Mouse (Mus musculus) large intestine, adult 2 months (tissue): ENCODE results near the gene Avil. TPM values are rescaled to one million over a fixed set of nuclear protein-coding genes. Genes with fewer than 3 reads are reported as not detected.

Experiments
- DNase-seq: peaks from one replicate; pipeline ENCODE4 v3.0.0-alpha.2; 2012; ENCODE audit warnings: low read depth, low spot score
- WGBS: fragments of 180-500 bp; shearing (Covaris S2); methylation state at CpG from one replicate; pipeline ENCODE4 v1.1.7; 2018; 5-methylcytosine and 5-hydroxymethylcytosine counted together
- polyA plus RNA-seq: library from polyadenylated mRNA; depleted of rRNA; stranded (reverse); fragments of >200 nt; gene quantifications from 2 replicates; pipeline ENCODE4 v1.2.3, GENCODE M21; 2012

The Avil gene
- polyA plus RNA-seq, 1 experiment: 1.5 TPM

DNA sequence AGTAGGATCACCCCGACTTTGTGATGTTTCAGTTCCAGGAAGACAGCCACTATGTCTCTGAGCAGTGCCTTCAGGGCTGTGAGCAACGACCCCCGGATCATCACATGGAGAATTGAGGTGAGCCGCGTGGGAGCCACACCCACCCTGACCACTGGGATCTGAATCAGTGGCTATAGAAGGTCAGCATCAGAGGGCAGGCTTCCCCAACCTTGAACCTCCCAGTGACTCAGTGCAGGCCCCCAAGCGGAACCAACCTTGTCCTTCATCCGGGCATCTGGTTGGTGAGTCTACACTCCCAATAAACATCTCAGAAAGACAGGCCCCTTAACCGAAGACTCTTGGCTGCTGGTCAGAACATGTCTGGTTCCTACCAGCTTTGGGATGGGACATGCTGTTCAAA is 2.8 kb downstream of the Avil start:
- DNase-seq: no peak
- WGBS: 74% methylated on average over 8 of the region's 8 CpGs

DNA sequence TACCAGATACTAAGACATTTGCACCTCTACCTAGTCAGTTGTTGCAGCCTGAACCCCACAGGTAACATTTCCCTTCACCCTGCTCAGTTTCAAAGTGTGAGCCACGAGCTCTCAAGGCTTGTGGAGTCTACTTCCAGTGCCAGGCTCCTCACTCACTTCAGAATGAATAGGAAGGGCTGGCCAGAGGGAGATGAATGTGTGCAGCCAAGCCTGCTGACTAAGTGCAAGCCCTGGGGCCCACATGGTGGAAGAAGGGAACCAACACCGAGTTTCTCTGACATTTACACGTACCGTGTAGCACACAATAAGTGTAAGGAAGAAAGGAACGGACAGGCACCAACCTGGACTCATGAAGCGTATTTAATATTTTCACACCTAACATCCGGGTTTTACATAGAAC is 3.3 kb downstream of the Avil start:
- DNase-seq: no peak
- 74% methylated on average over 7 of the region's 7 CpGs for WGBS

DNA sequence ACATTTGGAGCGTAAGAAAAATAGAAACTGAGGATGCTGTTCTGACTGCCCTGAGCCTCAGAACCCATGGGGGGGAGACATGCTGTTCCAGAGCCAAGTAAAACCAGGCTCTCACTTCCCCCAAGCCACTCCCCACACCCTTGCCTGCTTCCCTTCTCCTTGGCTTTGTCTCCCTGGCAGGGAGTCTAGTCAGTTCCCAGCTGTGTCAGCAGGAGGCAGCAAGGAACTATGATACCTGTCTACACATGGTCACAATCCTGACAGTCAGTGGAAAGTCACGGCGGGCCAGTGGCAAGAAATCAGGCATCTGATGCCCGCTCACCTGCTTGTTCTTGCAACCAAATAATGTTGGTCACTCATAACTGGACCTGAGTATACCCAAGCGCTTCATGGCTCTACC is 16.0 kb downstream of the Avil start:
- 54% methylated on average over 5 of the region's 5 CpGs for whole genome bisulfite sequencing
- no peak for DNase-seq

DNA sequence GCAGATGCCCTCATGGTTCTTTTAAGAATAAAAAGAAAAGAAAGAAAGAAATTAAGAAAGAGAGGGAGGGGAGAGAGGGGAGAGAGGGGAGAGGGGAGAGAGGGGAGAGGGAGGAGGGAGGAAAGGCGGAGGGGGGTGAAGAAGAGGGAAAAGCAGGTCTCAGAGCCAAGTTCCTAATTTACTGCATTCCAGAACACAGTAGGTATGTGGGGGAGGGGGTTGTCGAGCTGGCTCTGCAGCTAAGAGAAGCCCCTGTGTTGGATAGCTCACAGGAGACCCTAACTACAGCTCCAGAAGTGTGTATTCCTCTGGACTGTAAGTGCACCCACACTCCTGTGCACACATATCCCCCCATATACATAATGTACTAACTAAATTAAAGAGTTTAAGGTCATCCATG is 16.6 kb downstream of the Avil start:
- WGBS: 28% methylated on average over 2 of the region's 2 CpGs
- no peak for DNase-seq

DNA sequence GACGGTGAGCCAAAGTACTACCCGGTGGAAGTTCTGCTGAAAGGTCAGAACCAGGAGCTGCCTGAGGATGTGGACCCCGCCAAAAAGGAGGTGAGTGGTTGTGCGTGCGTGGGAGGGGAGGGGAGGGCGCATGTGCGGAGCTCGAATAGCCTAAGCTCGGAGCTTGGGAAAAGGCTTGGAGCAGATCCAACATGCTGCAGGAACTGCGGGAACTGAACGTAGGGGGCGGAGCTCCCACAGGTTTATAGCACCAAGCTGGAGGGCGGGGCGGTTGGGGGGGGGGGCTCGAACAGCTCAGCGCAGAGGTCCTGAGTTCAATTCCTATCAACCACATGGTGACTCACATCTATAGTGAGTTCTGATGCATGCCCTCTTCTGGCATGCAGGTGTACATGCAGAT is 17.9 kb downstream of the Avil start:
- 59% methylated on average over 16 of the region's 16 CpGs for WGBS
- no peak for DNase-seq

DNA sequence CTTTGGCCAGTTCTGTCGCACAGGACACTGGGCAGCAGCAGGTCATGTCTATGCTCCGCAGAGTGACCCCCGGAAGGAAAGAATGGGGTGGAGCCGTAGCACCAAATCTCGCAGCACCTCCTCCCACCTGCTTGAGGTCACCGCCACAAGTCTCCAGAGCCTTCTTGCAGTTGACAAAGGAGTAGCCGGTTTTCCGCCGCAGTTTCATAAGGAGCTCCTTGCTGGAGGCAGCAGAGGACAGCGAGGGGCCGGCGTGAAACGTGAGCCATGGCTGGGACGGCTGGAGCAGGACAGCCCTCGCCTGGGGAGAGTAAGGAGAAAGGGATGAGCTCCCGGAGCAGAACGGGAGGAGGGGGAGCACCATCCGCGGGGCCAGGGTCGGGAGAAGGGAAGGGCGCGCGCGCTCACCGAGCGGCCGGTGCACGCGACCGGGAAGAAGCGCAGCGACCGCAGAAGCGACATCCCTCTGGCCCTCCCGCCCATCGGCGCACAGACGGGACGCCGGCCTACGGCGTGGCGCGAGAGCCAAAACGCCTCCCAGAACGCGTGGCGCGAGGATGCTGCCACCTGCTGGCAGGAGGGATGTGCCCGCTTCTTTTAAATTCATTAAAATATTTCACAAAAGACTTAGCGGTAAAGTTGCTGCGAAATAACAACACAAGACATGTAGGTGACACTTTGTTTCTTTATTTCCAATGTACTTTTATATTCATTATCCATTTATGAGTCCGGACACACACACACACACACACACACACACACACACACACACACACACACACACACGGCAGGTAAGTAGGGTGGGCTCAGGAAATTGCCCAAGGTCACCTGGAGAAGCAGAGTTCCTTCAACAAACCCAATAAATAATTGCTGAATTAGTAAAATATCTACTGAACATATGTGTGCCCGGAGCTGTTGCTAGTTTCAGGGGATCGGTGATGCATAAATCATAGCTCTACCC is 30.1 kb downstream of the Avil start, which contains the start of gene Tsfm:
Tsfm (minus strand) TSS at position 505 of the 961 bp plus-strand sequence.
- 4% methylated on average over 56 of the region's 56 CpGs for WGBS
- peak; percentile 89 for DNase-seq

DNA sequence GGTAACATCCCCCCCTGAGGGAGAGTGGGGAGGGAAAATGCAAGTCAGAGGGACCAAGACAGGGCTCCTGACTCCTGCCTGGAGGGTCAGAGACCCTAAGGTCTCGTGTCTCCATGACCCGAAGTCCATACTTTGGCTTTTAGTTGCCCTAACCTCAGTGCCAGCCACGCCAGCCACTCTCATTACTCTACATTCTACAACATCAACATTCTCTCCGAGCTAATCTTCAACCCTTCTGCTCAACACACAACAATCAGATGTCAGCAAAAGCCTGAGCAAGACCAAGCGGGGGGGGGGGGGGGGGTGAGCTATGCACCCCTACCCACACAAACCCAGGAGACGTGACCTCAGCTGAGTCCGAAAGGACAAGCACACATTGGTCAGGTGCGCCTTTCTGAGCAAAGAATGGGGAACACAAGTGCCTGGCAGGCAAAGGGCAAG is 32.8 kb downstream of the Avil start:
- no peak for DNase-seq
- WGBS: 79% methylated on average over 8 of the region's 8 CpGs

DNA sequence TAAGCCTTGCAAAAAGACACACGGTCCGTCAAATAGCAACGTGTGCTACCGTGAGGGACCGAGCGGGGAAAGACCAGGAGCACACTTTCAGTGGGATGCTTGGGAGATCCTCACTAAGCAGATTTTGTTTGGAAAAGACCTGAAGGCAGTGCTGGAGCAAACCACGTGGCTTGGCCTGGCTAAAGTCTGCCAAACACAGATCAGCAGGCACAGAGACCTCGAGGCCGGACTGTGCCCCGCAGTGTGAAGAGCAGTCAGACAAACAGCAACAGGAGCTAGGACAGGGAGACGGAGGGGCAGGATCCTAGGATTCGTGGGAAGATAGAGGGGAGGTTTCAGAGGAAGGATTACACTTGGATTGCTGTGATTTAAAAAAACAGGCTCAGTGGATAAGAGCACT is 35.8 kb downstream of the Avil start:
- WGBS: 80% methylated on average over 12 of the region's 12 CpGs
- DNase-seq: no peak

DNA sequence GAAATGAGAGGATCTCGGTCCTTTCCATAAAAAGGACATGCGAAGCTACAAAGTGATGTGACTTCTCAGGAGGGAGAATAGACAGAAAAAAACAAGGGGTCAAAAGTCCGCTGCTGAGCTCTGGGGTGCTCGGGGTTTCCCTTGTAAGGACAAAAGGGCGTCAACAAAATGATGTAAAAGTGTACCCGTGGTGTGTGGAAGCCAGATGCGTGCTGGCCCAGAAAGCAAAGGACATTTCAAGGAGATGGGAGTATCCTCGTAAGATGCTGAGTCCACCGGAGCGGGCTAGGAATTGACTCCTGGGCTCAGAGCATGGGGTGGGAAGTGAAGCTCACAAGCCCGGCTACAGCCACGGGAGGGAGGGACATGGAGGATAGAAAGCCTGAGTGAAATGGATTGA is 37.1 kb downstream of the Avil start:
- no peak for DNase-seq
- WGBS: 69% methylated on average over 12 of the region's 12 CpGs

DNA sequence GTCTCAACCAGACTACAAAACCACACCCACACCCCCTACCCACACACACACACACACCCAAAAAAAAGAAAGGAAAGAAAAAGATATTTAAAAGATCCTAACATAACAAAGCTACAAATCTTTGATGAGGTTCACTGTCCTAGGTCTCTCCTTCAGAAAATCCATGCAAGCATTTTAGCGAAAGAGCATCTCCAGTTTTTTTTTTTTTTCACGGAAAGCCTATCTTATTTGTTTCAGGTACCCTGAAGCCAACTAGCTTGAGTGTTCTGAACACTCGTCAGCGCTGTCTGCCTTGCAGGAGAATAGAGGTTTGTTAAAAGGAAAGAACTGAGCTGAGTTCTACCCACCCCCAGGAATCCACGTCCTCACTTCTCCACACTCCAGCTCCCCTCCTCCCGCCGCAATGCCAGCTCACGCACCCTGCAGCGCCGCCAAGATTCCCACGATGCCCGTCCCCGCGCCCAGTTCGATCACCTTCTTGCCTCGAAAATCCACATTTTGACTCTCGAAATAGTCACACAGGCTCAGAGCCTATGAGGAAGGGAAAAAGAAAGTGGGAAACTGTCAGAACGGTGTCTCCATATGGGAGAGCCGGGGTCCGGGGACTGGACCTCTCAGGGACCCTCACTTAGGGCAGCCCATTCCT is 40.2 kb downstream of the Avil start:
- DNase-seq: no peak
- WGBS: 3% methylated on average over 20 of the region's 20 CpGs

DNA sequence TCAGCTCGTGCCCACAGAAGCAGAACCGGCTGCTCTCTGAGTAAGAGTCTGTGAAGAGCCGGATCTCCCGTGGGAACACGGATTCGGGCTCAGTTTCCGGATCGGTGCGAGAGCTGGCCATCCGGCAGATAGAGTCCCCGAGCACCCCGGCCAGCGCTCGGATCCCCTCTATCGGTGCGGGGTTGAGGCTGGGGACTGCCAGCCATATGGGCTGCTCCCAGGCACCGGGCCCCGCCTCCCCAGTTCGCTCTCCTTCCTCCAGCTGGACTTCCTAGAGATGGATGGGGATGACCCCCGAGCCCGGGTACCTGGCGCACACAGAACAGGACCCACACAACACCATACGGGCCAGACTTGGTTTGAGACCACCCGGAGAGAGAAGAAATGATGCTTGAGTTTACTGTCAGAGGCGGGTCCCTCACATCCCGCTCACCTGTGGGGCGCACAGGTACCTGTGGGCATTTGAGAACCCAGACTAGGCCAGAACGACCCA is 40.8 kb downstream of the Avil start, which contains the start of the genes Mettl1 and Eef1akmt3:
Mettl1 (plus strand) TSS at position 141 of the 493 bp plus-strand sequence.
Eef1akmt3 (minus strand) TSS at position 240 of the 493 bp plus-strand sequence.
- WGBS: under 1% methylated on average over 28 of the region's 28 CpGs
- no peak for DNase-seq

DNA sequence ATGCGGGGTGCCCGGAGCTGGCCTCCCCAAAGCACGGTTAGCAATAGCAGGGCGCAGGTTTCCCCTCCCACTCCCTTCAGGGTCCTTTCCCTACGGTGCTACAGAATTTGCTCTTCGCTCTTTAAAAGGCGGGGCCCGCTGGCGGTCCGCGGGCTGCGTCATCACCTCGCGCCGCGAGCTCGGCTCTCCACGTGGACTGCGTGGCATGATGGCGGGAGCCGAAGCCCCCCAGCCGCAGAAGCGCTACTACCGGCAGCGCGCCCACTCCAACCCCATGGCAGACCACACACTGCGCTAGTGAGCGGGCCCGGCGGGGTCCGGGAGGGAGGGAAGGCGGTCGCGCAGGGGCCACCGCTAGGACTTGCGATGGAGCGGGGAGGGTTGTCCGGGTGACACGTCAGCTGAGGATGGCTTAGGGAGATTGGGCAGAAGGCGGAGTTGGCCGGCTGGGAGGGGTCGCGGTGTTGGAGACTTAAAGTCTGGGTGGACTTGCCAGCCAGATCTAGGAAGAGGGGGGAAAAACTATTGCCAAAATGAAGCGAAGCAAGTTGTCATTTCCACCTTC is 41.3 kb downstream of the Avil start:
- no peak for DNase-seq
- WGBS: under 1% methylated on average over 44 of the region's 44 CpGs

DNA sequence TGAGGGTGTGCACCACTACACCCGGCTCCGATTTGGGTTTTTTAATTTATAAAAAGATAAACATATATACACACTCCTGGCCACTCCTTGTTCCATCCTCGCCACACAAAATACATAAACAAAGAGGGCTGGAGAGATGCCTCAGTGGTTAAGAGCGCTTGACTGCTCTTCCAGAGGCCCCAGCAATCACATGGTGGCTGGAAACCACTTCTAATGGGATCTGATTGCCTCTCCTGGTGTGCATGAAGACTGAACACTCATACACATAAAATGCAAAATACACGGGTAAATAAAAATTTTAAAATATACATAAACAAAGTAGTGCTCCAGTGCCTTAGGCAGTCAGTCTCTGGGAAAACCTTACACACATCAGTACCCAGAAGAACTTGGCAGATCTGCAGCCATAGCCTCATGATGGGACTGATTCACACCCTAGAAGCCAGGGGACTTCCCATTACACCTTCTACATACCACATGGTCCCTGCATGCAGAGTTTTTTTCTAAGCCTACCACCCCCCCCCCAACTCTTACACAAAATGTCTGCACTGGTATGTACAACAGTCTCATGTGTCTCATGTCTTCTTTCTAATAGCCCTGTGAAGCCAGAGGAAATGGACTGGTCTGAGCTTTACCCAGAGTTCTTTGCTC is 42.1 kb downstream of the Avil start:
- WGBS: 5% methylated on average over 5 of the region's 5 CpGs

DNA sequence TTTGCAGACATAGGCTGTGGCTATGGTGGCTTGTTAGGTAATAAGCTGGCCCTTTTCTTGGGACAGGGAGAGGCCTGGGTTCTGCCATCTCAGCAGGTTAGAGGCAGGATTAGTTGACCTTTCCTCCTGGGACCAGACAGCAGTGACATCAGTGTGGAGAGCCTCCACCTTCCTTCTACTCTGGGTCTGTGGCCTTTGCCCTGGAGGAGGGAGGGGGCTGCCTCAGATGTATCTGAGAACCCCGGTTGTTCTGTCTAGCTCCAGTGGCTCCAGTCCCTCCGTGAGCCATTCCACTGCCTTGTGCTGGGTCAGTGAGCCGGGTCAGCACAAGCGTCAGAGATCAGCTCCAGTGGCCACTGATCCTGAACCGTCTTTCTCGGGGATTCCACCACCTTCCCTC is 42.7 kb downstream of the Avil start:
- DNase-seq: no peak
- WGBS: 89% methylated on average over 6 of the region's 6 CpGs

More for the DNA sequence above, 42.1 kb downstream of the Avil start:
- no peak for DNase-seq

DNA sequence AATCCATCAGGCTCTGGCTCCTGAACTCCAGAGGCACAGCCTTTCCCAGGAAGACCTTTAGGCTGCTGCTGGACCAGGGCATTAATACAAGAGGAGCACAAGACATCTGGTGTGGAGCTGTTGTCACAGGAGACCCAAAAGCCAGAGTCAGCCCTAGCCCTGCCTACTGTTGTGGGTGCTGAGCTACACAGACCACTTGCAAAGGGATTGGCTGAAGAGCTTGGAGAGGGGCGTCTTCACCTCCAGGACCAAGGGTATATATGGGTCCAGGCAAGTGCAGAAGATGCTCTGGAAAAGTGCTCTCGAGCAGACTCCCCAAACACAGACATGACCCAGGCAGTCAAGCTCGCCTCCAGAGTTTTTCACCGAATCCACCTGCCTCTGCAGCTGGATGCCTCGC is 47.4 kb downstream of the Avil start, which contains the start of gene Cyp27b1:
Cyp27b1 (plus strand) TSS at position 297 of the 400 bp plus-strand sequence.
- WGBS: 40% methylated on average over 5 of the region's 5 CpGs
- DNase-seq: no peak

DNA sequence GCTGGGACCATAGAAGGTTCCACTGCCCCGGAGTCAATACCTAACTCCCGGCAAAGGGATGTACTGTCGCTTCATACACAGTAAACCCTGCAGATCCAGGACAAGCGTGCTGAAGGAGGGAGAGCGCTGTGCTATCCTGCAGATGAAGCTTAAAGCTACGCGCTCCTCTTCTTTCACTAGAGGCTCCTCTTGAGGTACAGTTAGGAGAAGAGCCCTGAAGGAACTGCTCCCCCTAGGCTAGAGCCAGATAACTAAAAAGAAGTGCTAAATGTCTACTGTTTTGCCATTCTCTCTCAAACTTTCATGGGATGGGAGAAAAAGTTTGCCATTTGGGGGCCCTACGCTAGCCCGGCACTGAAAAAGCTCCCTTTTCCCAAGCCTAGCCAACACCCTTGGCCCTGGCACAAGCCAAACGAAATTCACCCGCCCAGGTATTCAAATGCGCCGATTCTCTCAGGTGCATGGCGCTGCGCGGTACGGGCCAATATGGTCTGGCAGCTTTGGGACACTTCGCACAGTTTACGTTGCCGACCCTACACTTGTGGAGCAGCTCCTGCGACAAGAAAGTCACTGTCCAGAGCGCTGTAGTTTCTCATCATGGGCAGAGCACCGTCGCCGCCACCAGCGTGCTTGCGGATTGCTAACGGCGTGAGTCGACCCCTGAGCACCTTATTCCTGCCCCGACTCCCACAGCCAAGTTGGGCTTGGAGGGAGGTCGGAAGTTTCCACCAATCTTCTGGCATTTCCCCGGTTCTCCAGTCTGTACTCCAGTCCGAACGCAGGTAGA is 48.3 kb downstream of the Avil start:
- DNase-seq: no peak
- WGBS: 3% methylated on average over 35 of the region's 35 CpGs

DNA sequence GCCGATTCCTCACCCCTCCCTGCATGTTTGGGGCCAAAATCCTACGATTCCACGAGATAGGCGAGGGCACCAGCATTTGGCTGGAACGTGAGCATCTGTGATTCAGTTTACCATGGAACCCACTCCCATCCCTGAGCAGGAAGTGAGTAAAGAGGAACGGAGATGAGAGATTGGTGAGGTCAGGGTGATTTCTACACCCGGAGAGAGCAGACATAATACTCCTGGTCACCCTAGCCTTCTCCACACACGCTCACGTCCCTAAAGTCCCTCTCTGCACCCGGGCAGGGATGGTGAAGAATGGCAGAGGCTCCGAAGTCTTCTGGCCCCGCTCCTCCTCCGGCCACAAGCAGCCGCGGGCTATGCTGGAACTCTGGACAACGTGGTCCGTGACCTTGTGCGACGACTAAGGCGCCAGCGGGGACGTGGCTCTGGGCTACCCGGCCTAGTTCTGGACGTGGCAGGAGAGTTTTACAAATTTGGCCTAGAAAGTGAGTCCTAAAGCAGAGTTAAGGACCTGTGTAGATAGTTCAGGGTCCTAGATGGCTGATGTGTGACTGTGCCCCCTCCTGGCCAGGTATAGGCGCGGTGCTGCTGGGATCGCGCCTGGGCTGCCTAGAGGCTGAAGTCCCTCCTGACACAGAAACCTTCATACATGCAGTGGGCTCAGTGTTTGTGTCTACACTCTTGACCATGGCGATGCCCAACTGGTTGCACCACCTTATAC is 49.0 kb downstream of the Avil start:
- DNase-seq: no peak
- WGBS: 2% methylated on average over 29 of the region's 29 CpGs

DNA sequence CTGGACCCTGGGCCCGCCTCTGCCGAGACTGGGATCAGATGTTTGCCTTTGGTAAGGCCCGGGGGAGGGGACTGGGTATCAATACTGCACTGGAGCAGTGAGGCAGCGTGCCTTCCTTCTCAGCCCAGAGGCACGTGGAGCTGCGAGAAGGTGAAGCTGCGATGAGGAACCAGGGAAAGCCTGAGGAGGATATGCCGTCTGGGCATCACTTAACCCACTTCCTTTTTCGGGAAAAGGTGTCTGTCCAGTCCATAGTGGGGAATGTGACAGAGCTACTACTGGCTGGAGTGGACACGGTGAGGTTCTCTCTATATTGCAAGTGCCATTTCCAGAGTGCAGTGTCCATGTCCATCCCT is 49.6 kb downstream of the Avil start:
- DNase-seq: no peak
- WGBS: 15% methylated on average over 10 of the region's 10 CpGs
